Mouse (Mus musculus) testis, adult 2 months (tissue): ENCODE data around the gene Slc11a1.
A peak's percentile ranks its signal among the peaks of the same experiment; 100 is the strongest.

ENCODE experiments used
- CTCF ChIP-seq: fragments of 200-500 bp; IDR thresholded peaks from 2 replicates; pipeline ENCODE4 v1.5.1; 2012; ENCODE audit warnings: low read depth, mild to moderate bottlenecking, inconsistent platforms, low read length, moderate library complexity; ENCODE audit not compliant: control insufficient read depth, insufficient read depth, insufficient replicate concordance
- POLR2A ChIP-seq: fragments of 200-500 bp; IDR thresholded peaks from 2 replicates; pipeline ENCODE4 v1.6.1; 2012; ENCODE audit warnings: low read depth, mild to moderate bottlenecking, inconsistent platforms, low read length, moderate library complexity; ENCODE audit not compliant: control insufficient read depth

GRCm38 (mm10) chr1:74397268-74397918 is 22.4 kb downstream of the Slc11a1 start:
- TF ChIP-seq POLR2A (no peak; the same call in 1 of the 2 replicates), CTCF (peak; percentile 58; the same call in 1 of the 2 replicates)
